Mouse (Mus musculus) liver, embryonic 13.5 days (tissue): ENCODE data around the gene Aadacl4. TPM values are rescaled to one million over a fixed set of nuclear protein-coding genes. Genes with fewer than 3 reads are reported as not detected.
"Not testable (repeated sequence)": the region's sequence is repeated elsewhere in the genome, so short reads cannot be mapped to it uniquely, and the experiment has no call there.

Source experiments
- ATAC-seq: fragments of 200-750 bp; cut with Nextera tagmentation; 2 replicates; pipeline ENCODE4 v1.8.0; 2017; ENCODE audit warnings: low read depth, mild to moderate bottlenecking, moderate number of reproducible peaks, moderate library complexity
- DNase-seq: peaks from one replicate; pipeline ENCODE4 v3.0.0; 2022
- H3K27ac ChIP-seq: fragments of 300-500 bp; sonication (generic); 2 replicates; pipeline ENCODE4 v1.5.1; 2015; ENCODE audit warnings: moderate library complexity, mild to moderate bottlenecking, inconsistent platforms
- H3K27me3 ChIP-seq: fragments of 300-500 bp; sonication (generic); 2 replicates; pipeline ENCODE4 v1.6.1; 2015; ENCODE audit warnings: mild to moderate bottlenecking, inconsistent platforms
- H3K36me3 ChIP-seq: fragments of 300-500 bp; sonication (generic); 2 replicates; pipeline ENCODE4 v1.6.1; 2015; ENCODE audit warnings: mild to moderate bottlenecking, inconsistent platforms
- H3K4me1 ChIP-seq: fragments of 300-500 bp; sonication (generic); replicated peaks from 2 replicates; pipeline ENCODE4 v1.6.1; 2015; ENCODE audit warnings: inconsistent platforms
- H3K4me2 ChIP-seq: fragments of 300-500 bp; sonication (generic); 2 replicates; pipeline ENCODE4 v1.6.1; 2015; ENCODE audit warnings: inconsistent platforms, mild to moderate bottlenecking, moderate library complexity
- H3K4me3 ChIP-seq: fragments of 300-500 bp; sonication (generic); replicated peaks from 2 replicates; pipeline ENCODE4 v1.5.1; 2015; ENCODE audit warnings: mild to moderate bottlenecking, inconsistent platforms
- H3K9ac ChIP-seq: fragments of 300-500 bp; sonication (generic); 2 replicates; pipeline ENCODE4 v1.6.1; 2015; ENCODE audit warnings: mild to moderate bottlenecking, inconsistent platforms
- H3K9me3 ChIP-seq: fragments of 300-500 bp; sonication (generic); replicated peaks from 2 replicates; pipeline ENCODE4 v1.6.1; 2016; ENCODE audit warnings: inconsistent platforms
- WGBS: fragments of 180-500 bp; shearing (Covaris S2); methylation state at CpG from one replicate; pipeline ENCODE4 v1.1.7; 2015; ENCODE audit not compliant: insufficient replicate concordance; 5-methylcytosine and 5-hydroxymethylcytosine counted together
- polyA plus RNA-seq: library from polyadenylated mRNA; unstranded; fragments of >200 nt; fragmentation: Nextera tagmentation; extraction: Ambion mirVana; gene quantifications from 2 replicates; pipeline ENCODE4 v1.2.1, GENCODE M21; 2015

Gene Aadacl4
- polyA plus RNA-seq = not detected in 2 replicates

DNA sequence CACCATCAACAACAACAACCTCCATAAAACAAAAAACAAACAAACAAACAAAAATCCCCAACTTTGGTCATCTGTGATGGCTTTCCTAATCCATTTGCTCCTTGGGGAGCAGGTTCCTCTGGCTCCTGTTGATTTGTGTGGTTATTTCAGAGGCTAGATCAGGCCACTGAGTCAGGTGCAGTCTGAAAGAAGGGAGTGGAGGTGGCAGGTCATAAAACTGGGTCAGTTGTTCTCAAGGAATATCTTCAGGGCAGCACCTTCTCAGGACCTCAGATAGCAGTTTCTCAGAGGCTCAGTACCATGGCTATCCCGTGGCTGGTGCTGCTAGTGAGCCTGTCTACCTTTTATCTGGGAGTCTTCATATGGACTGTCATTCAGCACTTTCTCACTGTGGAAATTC, at the start of gene Aadacl4:
TSS of gene Aadacl4 (plus strand) at position 301 of the 400 bp plus-strand sequence.
- DNase-seq = no peak
- H3K36me3 ChIP-seq = no peaks in the 10 kb centered on the region
- no peaks in the 10 kb centered on the region; the same call in 1 of the 2 replicates for H3K9me3 ChIP-seq
- H3K4me1 ChIP-seq = no peaks in the 10 kb centered on the region
- WGBS = 5% methylated on average over 1 of the region's 1 CpGs
- no peak for ATAC-seq
- H3K4me2 ChIP-seq = no peak within 1 kb of the TSS
- H3K27ac ChIP-seq = no peak within 1 kb of the TSS
- no peak within 1 kb of the TSS for H3K4me3 ChIP-seq
- H3K27me3 ChIP-seq = no peaks in the 10 kb centered on the region
- H3K9ac ChIP-seq = no peak within 1 kb of the TSS

DNA sequence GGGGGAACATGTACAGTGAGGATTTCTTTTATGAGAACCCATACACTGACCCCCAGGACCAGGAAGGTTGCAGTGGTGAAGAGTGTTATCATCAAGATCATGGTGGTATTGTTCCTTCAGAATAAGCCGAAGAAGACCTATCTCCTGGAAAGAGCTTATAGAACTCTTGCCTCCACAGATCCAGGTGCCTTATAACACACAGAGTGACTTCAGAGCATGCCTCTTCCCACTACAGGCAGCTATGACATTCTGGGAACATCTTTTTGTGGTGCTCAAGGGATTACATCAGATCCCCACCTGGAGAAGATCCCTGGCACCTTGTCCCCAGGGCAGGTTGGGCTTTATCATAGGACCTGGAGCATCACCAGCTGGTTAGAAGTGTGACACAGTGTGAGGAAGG, 48.5 kb upstream of the Aadacl4 start, which contains the start of gene Gm13124:
TSS of gene Gm13124 (minus strand) at position 101 of the 400 bp plus-strand sequence.
- Histone ChIP-seq H3K9me3 (no peaks in the 10 kb centered on the region; the same call in 1 of the 2 replicates), H3K27me3 (no peaks in the 10 kb centered on the region), H3K4me1 (no peaks in the 10 kb centered on the region), H3K9ac (no peak within 1 kb of the TSS), H3K36me3 (no peaks in the 10 kb centered on the region), H3K4me3 (no peak within 1 kb of the TSS), H3K4me2 (no peak within 1 kb of the TSS), H3K27ac (no peak within 1 kb of the TSS)
- WGBS = 70% methylated on average over 1 of the region's 1 CpGs
- ATAC-seq (no peak), DNase-seq (no peak)

DNA sequence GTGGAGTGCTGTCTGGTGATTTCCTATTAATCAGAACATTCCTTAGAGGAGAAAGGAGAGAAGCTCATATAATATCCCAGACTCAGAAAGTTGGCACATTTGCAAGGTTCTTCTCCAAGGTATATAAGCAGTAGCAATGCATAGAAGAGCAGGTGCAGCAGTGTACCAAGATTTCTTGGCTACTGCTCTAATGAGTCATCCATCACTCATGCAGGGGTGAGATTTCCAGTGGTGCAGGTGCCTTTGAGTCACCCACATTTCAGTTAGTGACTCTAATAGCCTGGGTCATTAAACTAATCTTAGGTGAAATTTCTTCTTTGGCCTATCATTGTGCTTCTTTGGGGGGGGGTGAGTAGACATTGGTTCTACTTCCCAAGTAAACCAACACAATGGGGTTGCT, 45.8 kb upstream of the Aadacl4 start:
- no peak overlapping the region for H3K4me3 ChIP-seq
- no peaks in the 10 kb centered on the region for H3K4me1 ChIP-seq
- H3K27me3 ChIP-seq = no peaks in the 10 kb centered on the region
- no peak overlapping the region for H3K4me2 ChIP-seq
- no peak for DNase-seq
- no peaks in the 10 kb centered on the region for H3K36me3 ChIP-seq
- no peak for ATAC-seq
- H3K27ac ChIP-seq = no peak overlapping the region
- H3K9ac ChIP-seq = no peak overlapping the region
- no peaks in the 10 kb centered on the region for H3K9me3 ChIP-seq

DNA sequence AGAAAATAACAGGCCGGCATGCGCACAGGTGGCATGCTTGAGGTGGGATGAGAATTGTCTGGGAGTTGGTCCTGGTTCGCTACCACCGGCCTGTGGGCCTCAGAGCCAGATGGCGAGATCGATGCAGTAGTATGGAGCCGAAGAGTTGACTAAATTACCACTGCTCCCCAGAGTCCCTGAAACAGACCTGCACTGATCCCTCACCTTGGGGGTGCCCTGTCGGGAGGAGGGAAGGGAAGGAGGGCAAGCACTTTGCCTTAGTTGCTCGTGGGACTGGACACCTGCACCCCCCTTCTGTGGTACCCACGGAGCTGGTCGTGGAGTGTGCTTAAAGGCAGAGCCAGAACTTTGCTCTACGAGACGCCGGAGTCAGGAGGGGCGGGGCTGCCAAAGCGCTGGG, 27.3 kb upstream of the Aadacl4 start:
- not testable (repeated sequence) for H3K36me3 ChIP-seq, H3K4me2 ChIP-seq, H3K9ac ChIP-seq, H3K27ac ChIP-seq, DNase-seq, H3K27me3 ChIP-seq, H3K4me1 ChIP-seq, H3K4me3 ChIP-seq
- peak; percentile 50; the same call in 1 of the 2 replicates for ATAC-seq
- peaks cover 12% of the 10 kb centered on the region for H3K9me3 ChIP-seq
- 70% methylated on average over 12 of the region's 16 CpGs for WGBS

DNA sequence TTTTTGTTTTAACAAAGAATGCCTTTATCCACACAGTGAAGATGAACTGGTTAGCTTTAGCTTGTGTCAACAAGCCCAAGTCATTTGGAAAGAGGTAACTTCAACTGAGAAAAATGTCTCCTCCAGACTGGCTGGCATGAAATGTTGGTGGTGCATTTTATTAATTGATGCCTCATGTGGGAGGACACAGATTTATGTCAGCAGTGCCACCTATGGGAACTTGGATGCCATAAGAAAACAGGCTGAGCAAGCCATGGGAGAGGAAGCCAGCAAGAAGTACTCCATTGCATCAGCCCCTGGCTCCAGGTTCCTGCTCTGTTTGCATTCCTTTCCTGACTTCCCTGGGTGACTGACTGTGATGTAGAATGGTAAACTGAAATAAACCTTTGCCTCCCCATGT, 20.7 kb upstream of the Aadacl4 start:
- Histone ChIP-seq H3K4me1 (no peaks in the 10 kb centered on the region), H3K9ac (no peak overlapping the region), H3K27ac (no peak overlapping the region), H3K4me3 (no peak overlapping the region), H3K9me3 (no peaks in the 10 kb centered on the region; the same call in 1 of the 2 replicates), H3K4me2 (no peak overlapping the region), H3K36me3 (no peaks in the 10 kb centered on the region), H3K27me3 (no peaks in the 10 kb centered on the region)
- no peak for DNase-seq
- no peak for ATAC-seq

DNA sequence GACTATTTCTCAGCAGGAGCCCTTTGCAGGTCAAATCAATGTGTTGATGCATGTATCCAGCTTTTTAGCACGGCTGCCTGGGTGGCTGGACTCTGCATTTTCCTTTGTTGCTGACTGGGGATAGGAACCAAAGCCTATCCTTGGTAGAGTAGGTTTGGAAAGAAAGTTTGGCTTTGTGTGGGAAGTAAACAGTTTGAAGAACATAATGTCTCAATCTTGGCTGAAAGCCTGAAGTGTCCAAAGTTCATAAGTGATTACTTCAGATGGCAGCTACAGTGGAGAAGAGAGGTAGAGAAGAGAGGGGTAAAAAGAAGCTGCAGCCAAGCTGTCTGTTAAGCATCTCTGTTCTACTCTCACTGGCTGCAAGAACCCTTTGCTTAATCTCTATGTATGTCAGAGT, 1.1 kb downstream of the Aadacl4 start:
- Histone ChIP-seq H3K4me3 (no peak overlapping the region), H3K4me1 (no peaks in the 10 kb centered on the region), H3K27me3 (no peaks in the 10 kb centered on the region), H3K9ac (no peak overlapping the region), H3K27ac (no peak overlapping the region), H3K36me3 (no peaks in the 10 kb centered on the region), H3K9me3 (no peaks in the 10 kb centered on the region; the same call in 1 of the 2 replicates), H3K4me2 (no peak overlapping the region)
- ATAC-seq (no peak), DNase-seq (no peak)
- WGBS = 33% methylated on average over 1 of the region's 1 CpGs

DNA sequence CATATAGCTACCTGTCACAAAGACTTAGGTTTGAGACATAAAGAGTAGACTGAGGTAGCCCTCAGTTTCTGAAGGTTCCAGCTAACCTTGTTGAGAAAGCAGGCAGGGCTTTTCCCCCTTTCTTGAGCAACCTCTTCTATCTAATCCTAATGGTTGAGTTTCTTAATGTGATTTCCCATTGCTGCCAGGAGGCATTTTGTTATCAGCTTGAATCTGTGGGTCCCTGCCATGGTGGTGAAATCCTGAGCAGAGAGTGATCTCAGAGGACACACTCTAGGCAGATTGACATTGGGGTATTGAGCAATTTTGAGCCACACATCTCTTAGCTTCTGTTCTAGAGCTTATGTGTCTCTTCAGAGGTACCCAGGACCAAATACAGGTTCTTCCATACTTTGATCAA, 24.8 kb downstream of the Aadacl4 start:
- Histone ChIP-seq H3K4me3 (no peak overlapping the region), H3K9ac (no peak overlapping the region), H3K36me3 (no peaks in the 10 kb centered on the region), H3K27ac (no peak overlapping the region), H3K9me3 (peaks cover 6% of the 10 kb centered on the region), H3K4me1 (no peaks in the 10 kb centered on the region), H3K27me3 (no peaks in the 10 kb centered on the region), H3K4me2 (no peak overlapping the region)
- no peak for DNase-seq
- ATAC-seq = no peak

Other genes with a start within 250 kb of the Aadacl4 start
- not detected in 2 replicates for gene Pramef20, start 235.8 kb upstream of the Aadacl4 start, polyA plus RNA-seq
- not detected in 2 replicates for gene Pramef12, start 205.2 kb upstream of the Aadacl4 start, polyA plus RNA-seq
- gene 1700012P22Rik, start 174.9 kb upstream of the Aadacl4 start, polyA plus RNA-seq = not detected in 2 replicates
- gene Gm9944, start 160.4 kb upstream of the Aadacl4 start, polyA plus RNA-seq = not detected in 2 replicates
- gene Aadacl3, start 150.0 kb upstream of the Aadacl4 start, polyA plus RNA-seq = not detected in 2 replicates
- gene 9430007A20Rik, start 93.9 kb upstream of the Aadacl4 start, polyA plus RNA-seq = not detected in 2 replicates
- not detected in 2 replicates for gene Gm13124, start 48.6 kb upstream of the Aadacl4 start, polyA plus RNA-seq
- gene Gm436, start 72.7 kb downstream of the Aadacl4 start, polyA plus RNA-seq = not detected in 2 replicates
- gene Gm13178, start 107.7 kb downstream of the Aadacl4 start, polyA plus RNA-seq = not detected in 2 replicates
- not detected in 2 replicates for gene Gm438, start 172.9 kb downstream of the Aadacl4 start, polyA plus RNA-seq